Mouse (Mus musculus) mouse embryonic stem cell (cell line): ENCODE results near the gene Mfsd9.
"Not testable (repeated sequence)": the region's sequence is repeated elsewhere in the genome, so short reads cannot be mapped to it uniquely, and the experiment has no call there.

Source experiments
- in situ Hi-C, 2 experiments: fragments of 300-500 bp; cut with MboI; formaldehyde crosslinking; loops; 1 replicate in 1 of 2; 3 replicates in 1 of 2; pipeline ENCODE4 v1.14.3; 2019 to 2020; ENCODE audit warnings: low sequenced_read_pairs in 2 of 2, low pct_unique_long_range_greater_than_20kb in 1 of 2, mixed read lengths in 1 of 2; ENCODE audit not compliant: unreplicated experiment in 1 of 2

The Mfsd9 gene

DNA sequence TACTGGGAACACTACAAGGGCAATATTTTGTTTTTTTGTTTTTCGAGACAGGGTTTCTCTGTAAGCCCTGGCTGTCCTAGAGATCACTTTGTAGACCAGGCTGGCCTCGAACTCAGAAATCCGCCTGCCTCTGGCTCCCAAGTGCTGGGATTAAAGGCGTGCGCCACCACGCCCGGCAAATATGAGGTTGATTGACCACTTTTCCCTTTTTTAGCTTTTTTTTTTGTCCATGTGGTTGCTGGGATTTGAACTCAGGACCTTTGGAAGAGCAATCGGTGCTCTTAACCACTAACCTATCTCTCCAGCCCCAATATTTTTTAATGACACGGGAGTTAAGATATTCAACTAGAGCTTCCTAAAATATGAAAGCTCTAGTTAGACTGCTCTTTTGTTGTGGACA lies 52.2 kb downstream of the Mfsd9 start:
- in situ Hi-C loops: not testable (repeated sequence)

DNA sequence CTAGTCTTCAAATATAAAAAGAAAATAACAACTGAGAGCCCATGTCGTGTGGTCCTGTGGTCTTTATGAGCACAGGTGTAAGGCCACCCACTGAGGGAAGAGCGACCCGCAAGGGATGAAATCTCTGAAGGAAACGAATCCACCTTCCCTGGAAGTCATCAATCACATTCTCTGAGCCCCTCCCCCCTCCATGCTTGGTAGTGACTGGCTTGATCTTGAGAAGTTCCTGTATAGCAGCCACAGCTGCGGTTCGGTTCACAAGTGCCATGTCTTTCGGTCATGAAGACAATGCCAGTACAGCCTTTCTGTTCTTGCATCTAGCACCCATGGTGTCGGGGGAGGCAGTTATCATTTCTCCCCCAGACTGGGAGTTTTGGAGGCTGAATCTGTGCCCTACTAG lies 52.8 kb downstream of the Mfsd9 start:
- in situ Hi-C loops: no loop called here

DNA sequence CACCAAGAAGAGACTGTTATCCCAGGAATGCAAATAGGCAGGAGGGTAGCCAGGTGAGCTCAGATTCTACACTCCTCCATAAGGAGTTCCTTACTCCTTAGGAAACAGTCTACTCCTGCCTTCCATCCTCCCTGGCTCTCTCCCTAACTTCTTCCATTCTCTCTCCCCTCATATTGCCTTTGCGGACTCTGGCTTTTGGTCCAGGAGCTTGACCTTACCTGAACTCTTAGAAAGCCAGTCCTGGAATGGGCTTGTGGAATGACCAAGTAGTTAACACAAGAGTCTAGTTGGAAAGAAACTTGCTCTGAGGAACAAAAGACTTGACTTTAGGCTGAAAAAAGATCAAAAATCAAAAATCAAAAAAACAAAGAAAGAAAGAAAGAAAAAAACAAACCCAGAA lies 61.9 kb downstream of the Mfsd9 start:
- in situ Hi-C loops: no loop called here

DNA sequence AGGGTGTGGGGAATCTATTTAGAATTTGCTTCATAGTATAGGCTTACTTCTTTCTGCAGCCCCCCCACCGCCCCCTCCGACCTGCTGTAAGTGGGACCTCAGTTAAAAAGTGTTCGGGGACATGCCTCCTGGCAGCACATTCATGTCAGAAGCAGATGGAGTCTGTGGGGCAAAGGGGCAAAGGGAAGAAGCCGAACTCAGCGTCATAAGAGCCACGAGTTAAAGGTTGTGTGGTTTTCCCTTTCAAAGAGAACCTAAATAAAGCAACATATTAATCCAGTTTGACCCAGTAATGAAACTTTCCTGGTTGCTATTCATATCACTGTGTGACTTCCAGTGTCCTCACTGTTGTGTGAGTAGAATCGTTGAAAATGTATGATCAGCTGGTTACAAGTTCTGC lies 63.1 kb downstream of the Mfsd9 start:
- in situ Hi-C loops: no loop called here

DNA sequence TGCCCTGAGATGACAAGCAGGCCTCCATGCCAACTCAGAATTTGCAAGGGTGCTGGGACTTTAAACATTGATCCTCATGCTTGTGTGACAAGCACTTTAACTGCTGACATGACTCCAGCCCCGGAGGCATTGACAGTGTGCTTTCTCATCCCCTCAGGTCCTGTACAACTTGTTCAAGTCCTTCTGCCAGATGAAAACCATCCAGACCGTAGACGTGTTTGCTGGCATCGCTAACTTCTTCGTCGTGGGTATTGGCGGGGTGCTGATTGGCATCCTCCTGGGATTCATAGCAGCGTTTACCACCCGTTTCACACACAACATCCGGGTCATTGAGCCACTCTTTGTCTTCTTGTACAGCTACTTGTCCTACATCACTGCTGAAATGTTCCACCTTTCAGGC lies 64.4 kb downstream of the Mfsd9 start:
- in situ Hi-C loops: no loop called here
